Mouse (Mus musculus): ENCODE results near the gene Phf8.
A peak's percentile ranks its signal among the peaks of the same experiment; 100 is the strongest.
"Not testable (repeated sequence)": the region's sequence is repeated elsewhere in the genome, so short reads cannot be mapped to it uniquely, and the experiment has no call there.

Gene Phf8

GRCm38 (mm10) chrX:151520458-151521322, at the start of gene Phf8:
TSS of gene Phf8 (plus strand) at chrX:151520672.
- peak; percentile 88 for DNase-seq (ENCODE audit: low spot score)

GRCm38 (mm10) chrX:151488128-151488527, 32.3 kb upstream of the Phf8 start:
- DNase-seq (ENCODE audit: low spot score) = no peak

- DNase-seq (ENCODE audit: low spot score) = not testable (repeated sequence)
These were observed 27.2 kb upstream of the Phf8 start for GRCm38 (mm10) chrX:151493269-151493668.

DNA sequence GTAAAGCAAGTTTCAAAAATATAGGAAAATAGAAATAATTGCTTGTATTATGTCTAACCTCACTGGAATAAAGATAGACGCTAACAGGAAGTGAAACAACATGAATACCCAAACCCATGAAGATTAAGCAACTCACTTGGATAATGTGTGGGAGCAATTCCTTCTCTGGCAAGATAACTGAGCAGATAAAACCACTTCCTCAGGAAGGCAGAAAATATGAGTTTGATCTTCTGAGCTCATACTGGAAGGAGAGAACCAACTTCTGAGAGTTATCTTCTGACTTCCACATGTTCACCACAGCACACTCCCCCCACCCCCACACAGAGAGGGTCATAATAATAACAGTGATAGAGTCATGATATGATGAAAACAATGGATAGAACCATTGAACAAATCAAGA, 23.9 kb upstream of the Phf8 start:
- DNase-seq (ENCODE audit: low spot score) = no peak

- DNase-seq (ENCODE audit: low spot score) = no peak
These were observed 11.9 kb upstream of the Phf8 start for GRCm38 (mm10) chrX:151508536-151508935.

DNA sequence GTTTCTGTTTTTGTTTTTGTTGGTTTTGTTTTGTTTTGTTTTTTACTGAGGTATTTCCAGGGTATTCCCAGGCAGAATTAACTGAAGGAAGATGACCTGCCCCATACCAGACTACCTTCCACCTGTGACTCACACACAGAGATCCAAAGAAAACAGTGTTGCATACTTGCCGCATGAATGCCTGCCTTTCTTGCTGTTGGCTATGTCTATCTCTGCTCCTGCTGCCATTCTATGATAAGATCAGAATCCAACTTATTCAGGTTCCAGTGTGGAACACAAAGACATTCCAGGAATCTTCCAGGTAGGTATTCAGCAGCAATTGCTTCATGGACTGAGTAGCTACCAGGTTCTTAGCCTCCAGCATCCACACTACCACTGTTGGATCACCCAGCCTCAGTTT, 10.6 kb upstream of the Phf8 start:
- no peak for DNase-seq (ENCODE audit: low spot score)

DNA sequence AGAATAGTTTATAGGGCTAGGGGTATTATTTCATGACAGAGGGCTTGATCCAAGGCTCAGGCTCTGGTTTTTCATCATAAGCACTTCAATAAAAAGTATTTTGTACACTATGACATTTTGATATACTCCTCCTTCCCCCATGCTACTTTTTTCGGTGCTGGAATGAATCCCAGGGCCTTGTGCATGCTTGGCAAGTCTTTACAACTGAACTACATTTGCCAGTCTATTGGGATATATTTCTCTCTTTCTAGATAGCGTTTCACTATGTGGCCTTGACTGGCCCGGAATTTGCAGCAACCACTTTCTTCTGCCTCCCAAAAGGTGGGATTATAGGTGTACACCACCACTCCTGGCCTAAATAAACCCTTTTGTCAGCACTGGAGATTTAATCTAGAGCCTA, 7.4 kb upstream of the Phf8 start:
- DNase-seq (ENCODE audit: low spot score) = no peak

DNA sequence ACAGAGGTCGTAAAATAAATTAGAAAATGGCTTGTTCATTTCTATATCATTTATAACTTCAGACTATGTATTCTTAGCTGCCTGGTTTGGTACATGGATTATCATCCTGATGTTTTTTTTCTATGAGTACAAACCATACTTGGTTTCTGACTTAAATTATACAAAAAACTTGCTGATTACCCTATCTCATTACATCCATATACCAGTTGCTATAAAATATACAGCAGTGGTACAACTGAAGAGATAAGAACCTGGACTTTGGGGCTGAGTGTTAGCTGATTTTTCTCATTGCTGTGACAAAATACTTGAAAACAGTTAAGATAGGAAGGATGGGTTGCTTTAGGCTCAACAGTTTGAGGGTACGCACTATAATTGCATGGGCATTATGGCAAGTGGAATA, 6.8 kb upstream of the Phf8 start:
- DNase-seq (ENCODE audit: low spot score) = no peak

- no peak for DNase-seq (ENCODE audit: low spot score)
These were observed 2.3 kb upstream of the Phf8 start for GRCm38 (mm10) chrX:151518181-151518580.

- DNase-seq (ENCODE audit: low spot score) = no peak
These were observed 380 bp upstream of the Phf8 start for GRCm38 (mm10) chrX:151520127-151520457.

DNA sequence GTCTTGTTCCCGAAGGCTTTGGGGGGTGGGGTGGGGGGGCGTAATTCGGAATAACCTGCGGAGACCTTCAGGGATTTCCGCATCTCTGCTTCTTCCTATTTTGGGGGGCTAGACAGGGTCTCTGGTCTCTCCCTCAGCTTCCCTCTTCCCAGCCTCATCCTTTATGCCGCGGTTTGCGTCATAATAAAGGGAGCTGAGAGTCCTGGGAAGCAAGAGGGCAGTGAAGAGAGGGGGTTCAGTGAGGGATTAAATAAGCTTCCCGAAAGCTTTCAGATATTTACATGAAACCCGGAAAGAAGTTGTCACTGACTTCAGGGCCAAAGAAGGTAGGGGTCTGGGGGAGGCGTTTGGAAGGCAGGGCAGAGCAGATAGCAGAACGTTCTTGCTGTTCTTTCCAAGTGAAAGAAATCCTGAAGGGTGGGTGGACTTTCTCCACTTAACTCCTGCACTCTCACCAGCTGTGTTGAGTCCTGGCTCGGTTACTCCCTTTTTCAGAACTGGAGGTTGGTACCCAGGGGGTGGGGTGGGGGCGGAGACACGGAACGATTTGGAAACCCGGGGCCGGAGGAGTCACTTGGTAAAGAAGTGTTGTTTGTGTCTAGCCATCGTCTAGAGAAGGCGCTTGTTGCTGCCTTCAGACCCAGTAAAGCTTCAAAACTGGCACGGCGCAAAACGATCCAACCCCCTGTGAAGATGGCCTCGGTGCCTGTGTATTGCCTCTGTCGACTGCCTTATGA, 1.5 kb downstream of the Phf8 start:
- no peak for DNase-seq (ENCODE audit: low spot score)

DNA sequence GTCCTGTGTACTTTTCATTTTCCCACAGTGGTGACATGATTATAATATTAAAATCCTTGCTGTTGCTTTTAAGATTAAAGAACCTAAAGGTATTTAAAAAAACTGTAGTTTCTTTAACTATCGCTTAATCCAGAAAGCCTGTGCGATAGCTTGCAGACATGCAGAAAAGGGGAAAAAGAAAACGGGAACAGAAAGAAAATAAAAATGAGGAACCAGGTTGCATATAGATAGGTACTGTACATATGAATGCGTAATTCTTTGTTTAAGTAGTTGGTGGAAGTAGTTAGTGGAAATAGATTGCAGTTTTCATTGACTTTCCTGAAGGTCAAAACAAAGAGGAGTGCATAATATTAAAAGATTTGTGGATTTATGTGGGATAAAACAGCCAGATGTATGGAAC, 32.9 kb downstream of the Phf8 start:
- DNase-seq (ENCODE audit: low spot score) = no peak

DNA sequence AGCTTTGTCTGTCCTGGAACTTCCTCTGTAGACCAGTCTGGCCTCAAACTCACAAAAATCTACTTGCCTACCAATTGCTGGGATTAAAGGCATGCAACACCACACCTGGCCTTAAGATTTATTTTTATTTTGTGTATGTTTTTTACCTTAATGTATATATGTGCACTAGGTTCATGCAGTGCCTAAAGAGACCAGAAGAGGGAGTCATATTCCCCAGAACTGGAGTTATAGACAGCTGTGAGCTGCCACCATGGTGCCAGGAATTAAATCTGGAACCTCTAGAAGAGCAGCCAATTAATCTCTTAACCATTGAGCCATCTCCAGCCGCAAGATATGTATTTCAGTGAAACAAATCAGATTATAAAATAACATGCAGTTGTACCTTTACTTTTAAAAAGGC, 54.7 kb downstream of the Phf8 start:
- DNase-seq (ENCODE audit: low spot score) = no peak

- no peak for DNase-seq (ENCODE audit: low spot score)
These were observed 122.9 kb downstream of the Phf8 start for GRCm38 (mm10) chrX:151643386-151643785.

DNA sequence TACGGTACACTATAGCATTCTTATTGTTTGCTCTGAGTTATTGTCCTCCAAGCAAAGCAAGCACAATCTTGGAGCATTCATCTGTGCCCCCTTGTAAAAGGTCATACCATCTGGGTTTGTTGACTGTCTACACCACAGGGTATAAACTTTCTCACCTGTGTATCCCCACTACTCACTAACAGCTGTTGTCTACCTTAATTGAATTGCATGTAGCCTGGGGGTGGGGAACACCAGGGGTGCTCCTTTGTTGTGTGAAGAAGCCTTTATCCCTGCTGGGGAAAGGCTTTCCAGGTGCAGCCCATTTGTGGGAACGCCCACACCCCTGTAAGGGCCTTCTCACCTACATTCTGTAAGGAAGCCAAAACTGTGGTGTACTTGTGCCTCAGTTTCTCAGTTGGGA, 133.3 kb downstream of the Phf8 start:
- DNase-seq (ENCODE audit: low spot score) = no peak

DNA sequence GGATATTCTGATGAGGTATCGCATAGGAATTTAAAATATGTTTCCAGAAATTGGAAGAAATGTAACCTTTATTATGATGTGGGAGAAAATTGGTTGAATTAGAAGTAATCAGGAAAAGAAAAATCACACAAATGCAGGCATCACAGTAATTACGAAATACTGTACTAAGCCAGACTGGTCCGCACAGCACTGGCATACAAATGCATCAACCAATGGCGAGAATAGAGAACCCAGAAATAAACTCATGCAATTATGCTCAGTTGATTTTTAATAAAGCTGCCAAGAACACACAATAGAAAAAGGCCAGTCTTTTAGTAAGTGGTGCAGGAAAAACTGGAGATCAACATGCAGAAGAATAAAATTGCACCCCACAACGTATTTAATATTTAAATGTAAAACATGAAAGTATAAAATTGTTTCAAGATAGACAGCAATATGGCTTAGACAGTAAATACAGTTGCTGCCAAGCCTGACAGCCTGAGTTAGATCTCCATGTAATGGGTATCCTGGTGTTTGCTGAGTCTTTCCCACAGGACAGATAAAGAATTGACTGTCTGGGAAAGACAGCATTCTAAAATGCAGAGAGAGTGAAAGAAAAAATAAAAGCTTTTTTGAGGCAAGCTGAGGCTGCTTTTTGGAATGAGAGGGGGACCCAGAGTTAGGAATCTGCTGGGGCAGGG, 154.2 kb downstream of the Phf8 start:
- no peak for DNase-seq (ENCODE audit: low spot score)
